Mouse (Mus musculus) small intestine, adult 2 months (tissue): ENCODE data around the gene Cdh24.

ENCODE experiments used
- CTCF ChIP-seq: fragments of 200-500 bp; IDR thresholded peaks from 2 replicates; pipeline ENCODE4 v1.5.1; 2012; ENCODE audit warnings: low read depth, mild to moderate bottlenecking, control low read depth, inconsistent platforms, low read length, moderate library complexity, mixed read lengths; ENCODE audit not compliant: insufficient replicate concordance, insufficient read length; ENCODE audit errors: extremely low read depth
- POLR2A ChIP-seq: fragments of 200-500 bp; IDR thresholded peaks from 2 replicates; pipeline ENCODE4 v1.6.1; 2012; ENCODE audit warnings: low read depth, mild to moderate bottlenecking, control low read depth, inconsistent platforms, low read length, moderate library complexity

DNA sequence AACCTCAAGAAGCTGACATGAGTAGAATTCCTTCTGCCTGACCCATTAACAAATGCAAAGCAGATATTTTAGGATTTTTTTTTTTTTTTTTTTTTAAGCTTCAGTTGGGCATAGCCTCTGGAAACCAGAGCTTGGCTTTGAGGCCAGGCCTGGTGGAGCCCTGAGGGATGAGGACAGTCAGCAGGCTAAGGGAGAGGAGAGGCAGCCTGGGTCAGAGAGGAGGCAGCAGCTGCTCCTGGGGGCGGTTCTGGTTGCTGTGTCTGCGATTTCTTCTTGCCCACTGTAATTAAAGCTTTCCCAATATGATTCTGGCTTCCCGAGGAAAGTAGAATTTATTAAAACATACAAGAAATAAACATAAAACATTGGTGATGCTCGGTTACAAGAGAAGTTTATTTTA, 31.9 kb downstream of the Cdh24 start:
- TF ChIP-seq POLR2A, result no peak
- no peak for TF ChIP-seq CTCF
